Mouse (Mus musculus): ENCODE measurements around the gene Gm45062.

Gene Gm45062

GRCm38 (mm10) chr6:8474820-8475219 lies 215.6 kb downstream of the Gm45062 start:
- no peak for DNase-seq (ENCODE audit: low spot score)

GRCm38 (mm10) chr6:8479176-8479575 lies 219.9 kb downstream of the Gm45062 start:
- no peak for DNase-seq (ENCODE audit: low spot score)

DNA sequence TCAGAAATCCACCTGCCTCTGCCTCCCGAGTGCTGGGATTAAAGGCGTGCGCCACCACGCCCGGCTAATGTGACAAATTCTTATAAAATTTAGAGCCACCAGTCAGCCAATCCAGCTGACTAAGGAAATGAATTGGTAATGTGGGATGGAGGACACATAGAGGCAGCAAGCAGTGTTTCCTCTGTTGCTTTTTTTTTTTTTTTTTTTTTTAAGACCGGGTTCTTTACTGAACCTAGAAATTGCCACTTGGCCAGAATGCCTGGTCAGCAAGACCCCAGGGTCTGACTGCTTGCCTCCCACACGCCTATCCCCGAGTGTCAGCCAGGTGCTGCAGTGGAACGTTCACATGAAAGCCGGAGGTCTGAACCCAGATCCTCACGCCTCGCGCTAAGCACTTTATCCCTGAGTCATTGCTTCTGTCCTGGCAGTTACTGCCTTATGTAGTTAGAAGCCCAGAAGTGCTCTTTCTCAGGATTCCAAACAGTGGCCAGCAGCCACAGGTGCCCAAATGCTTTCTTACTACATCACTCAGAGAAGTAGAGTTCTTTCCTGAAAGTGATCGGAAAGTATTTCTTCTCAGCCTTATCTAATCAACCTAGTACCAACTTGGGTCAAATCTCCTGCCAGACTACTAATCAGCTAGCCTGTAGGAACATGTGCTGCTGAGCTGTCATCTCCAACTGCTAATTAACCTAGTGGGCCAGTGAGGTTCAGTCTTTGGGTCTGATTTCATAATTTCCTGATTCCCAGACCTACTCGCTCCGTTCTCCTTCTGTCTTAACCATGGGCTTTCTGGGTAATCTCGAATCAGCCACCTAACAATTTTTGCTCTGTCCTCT lies 225.4 kb downstream of the Gm45062 start:
- no peak for DNase-seq (ENCODE audit: low spot score)

DNA sequence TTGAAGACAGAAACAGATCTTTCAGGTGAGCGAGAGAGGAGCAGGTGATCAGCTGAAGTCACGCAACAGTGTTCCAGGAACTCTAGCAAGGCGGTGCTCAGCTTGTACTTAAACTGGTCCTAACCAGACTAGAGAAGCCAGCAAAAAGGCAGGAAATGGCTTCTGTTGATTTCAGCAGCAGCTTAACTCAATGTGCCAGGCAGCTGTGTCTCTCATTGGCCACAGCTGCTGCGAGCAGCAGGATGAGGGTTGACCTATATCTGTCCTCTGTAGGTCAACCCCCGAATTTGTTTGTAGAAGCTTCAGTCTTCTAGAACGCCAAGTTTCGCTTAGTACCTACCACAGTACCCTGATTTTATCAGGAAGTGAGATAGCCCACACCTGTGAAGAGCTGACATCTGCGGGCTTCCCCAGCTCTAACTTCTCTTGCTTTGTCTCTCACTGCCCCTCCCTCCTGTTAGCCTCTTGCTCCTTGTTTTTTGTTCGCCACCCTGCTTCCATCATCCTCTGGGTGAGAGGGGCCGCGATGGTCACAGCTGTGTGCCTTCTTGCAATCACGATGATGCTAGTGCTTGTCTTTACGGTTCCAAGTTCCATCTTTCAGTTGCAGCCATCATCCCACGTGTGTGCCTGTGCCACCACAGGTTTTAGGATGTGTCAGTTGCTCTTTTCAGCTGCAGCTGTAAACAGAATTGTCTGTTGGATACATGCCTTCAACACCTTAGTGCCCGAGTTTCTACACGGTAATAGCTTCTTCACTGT lies 226.3 kb downstream of the Gm45062 start:
- no peak for DNase-seq (ENCODE audit: low spot score)

DNA sequence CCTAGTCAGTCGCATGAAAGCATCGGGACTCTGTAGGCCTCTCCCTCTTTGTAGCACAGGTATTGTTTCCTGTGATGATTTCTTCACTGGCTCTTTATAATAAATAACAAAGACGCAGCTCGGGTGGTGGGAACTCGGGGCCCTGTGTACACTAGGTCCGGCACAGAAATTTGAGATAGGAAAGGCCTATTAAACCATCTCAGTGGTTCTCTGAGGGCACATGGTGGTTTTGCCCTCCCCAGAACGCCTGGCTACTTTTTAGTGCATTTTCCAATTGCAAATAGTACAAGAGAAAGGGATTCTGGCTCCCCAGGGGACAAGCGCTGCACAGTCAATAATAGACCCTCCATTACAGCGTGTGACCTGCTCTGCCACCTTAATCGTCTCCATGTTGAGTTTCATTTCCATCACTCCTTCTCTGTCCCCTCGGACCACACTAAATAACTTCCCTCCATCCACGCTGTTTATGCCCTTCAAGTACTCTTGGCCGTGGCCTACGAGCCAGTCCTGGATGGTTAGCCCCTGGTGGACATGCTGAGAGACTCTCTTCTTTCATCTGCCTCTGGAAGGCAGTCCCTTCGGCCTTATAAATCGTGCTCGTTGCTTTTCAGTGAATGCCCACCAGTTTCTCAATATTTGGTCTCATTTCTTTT lies 227.3 kb downstream of the Gm45062 start:
- DNase-seq (ENCODE audit: low spot score), result no peak

DNA sequence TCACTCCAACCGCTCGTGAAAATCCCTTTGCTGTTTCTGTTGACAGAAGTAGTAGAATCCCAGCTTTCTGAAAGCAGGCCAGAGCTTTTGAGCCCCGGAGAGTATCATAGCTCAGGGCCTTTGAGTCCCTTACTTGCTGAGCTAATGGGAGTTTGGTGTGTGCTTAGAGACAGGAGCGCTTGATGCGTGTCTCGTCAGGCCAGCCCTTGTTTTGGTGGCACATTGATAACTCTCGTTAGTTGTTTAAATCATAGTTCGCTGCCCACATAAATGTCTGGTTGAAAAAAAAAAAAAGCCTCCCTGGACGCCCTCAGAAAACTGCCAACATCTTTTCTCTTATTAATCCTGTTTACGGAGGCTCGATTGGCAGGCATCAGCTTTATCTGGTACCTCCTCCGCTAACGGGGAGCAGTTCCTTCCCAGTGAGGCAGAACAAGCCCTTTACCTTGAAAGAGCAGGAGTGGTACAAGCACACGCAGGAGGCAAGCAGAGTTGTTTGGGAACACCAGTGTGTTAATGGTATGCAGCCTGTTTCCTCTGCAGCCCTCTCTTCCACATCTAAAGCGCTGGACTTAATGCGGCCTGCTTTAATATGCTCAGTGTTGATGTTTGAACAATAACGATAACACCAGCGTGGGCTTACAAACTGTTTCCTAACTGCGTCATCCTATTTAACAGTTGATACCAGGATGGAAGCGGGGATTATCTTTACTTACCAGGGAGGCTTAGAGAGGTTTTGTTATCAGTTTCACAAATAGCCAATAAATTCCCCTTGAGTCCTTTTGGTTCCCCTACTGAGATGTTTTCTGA lies 228.0 kb downstream of the Gm45062 start:
- DNase-seq (ENCODE audit: low spot score), result no peak

- DNase-seq (ENCODE audit: low spot score), result no peak
Measured at GRCm38 (mm10) chr6:8488249-8488648, 229.0 kb downstream of the Gm45062 start.

GRCm38 (mm10) chr6:8489266-8489665 lies 230.0 kb downstream of the Gm45062 start:
- DNase-seq (ENCODE audit: low spot score), result no peak

- no peak for DNase-seq (ENCODE audit: low spot score)
Measured at GRCm38 (mm10) chr6:8489938-8490585, 230.8 kb downstream of the Gm45062 start.

DNA sequence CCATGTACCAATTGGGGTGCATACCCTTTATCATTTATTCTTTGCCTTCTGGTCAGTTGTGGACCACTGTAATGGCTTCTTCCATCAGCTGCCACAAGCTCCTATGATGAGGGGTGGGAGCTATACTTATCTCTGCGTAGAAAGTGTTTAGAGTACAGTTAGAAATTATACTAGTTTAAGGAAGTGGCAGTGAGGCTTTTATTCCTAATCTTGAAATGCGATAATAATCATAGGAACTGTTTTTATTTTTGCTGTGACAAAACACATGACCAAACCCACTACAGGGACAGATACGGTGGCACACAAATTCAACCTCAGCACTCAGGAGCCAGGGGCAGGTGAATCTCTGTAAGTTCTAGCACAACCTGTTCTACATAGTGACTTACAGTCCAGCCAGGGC lies 233.0 kb downstream of the Gm45062 start:
- no peak for DNase-seq (ENCODE audit: low spot score)

- no peak for DNase-seq (ENCODE audit: low spot score)
Measured at GRCm38 (mm10) chr6:8495109-8495826, 236.0 kb downstream of the Gm45062 start.

DNA sequence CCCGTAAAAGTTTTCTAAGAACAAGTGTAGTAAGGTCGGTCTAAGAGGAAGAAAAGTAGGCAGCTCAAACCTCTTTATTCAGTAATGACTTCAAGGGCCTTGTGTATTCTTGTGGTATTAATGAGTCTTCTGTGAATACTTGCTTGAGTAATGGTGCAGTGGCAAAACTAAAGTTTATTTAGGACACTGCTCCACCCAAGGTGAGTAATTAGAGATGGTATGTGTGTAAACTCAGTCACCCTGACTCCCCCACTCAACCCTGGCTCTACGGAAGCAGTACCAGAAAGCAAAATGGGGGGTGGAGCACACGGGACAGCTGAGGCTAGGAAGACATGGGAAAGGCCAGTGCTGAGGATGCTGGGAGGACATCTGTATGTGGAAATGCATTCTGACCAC lies 236.6 kb downstream of the Gm45062 start:
- no peak for DNase-seq (ENCODE audit: low spot score)

GRCm38 (mm10) chr6:8497234-8497867 lies 238.1 kb downstream of the Gm45062 start:
- no peak for DNase-seq (ENCODE audit: low spot score)

DNA sequence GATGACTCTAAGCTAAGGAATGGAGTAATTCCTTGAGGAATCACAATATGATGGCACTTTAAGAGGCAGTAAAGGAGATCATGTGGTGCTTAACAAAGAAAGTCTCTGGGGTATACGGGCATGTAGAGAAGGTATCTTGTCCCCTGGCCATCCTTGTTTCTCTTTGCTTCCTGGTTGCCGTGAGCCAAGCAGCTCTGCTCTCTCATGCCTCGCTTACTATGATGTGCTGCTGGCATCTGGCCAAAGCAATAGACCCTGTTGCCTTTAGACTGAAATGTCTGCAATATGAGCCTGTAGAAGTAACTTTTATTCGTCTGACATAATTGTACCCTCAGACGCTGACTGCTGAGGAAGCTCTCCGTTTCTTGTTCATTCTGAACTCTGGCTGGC lies 238.6 kb downstream of the Gm45062 start:
- no peak for DNase-seq (ENCODE audit: low spot score)

GRCm38 (mm10) chr6:8498961-8499360 lies 239.7 kb downstream of the Gm45062 start:
- no peak for DNase-seq (ENCODE audit: low spot score)

DNA sequence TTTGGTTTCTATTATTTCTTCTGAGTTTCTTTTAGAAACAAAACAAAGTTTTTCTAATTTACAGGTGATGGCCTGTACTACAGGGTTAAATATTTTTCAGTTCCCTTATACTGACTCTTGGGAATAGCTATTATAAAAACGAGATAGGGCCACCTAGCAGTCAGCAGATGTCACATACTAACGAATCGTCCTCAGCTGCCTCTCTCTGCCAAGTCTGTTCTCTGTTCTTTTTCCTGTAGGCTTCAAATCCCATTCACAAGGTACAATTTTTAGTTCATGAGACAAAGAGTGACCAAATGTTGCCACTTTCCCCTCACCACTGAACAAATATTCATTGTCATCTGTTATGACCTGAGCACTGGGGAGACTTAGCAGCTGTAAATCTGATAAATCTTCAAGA lies 244.7 kb downstream of the Gm45062 start:
- DNase-seq (ENCODE audit: low spot score), result no peak

- no peak for DNase-seq (ENCODE audit: low spot score)
Measured at GRCm38 (mm10) chr6:8504521-8505228, 245.4 kb downstream of the Gm45062 start.

- DNase-seq (ENCODE audit: low spot score), result no peak
Measured at GRCm38 (mm10) chr6:8506631-8507030, 247.4 kb downstream of the Gm45062 start.

GRCm38 (mm10) chr6:8508883-8509536 lies 249.8 kb downstream of the Gm45062 start:
- DNase-seq (ENCODE audit: low spot score), result peak; percentile 99
